Mouse (Mus musculus): ENCODE data around the gene Gm10100. TPM values are rescaled to one million over a fixed set of nuclear protein-coding genes. Genes with fewer than 3 reads are reported as not detected.
"Not testable (repeated sequence)": the region's sequence is repeated elsewhere in the genome, so short reads cannot be mapped to it uniquely, and the experiment has no call there.

Gene Gm10100
- polyA plus RNA-seq (2014; fragmentation: Nextera tagmentation; extraction: Ambion mirVana), result not detected in 2 replicates

DNA sequence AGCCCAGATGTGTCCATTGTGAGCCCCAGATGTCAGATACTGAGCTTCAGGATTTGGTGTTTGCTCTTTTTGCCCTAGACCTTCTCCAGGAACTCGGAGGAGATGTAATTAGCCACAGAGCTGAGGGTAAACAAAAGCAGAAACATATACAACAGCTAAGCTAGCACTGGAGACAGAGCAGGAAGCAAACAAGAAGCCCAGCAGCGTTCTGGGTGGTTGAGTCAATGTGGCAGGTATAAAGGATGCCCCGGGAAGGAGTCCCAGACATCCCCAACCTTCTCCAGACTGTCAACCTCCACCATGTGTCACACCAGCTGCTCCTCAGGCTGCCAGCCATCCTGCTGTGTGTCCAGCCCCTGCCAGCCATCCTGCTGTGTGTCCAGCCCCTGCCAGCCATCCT lies at the start of gene Gm10100:
TSS of gene Gm10100 (plus strand) at position 301 of the 400 bp plus-strand sequence.
- no peaks in the 10 kb centered on the region for H3K36me3 ChIP-seq (ENCODE audit: control insufficient read depth, insufficient read depth, low read length)
- H3K9ac ChIP-seq (ENCODE audit: low read depth, low read length), result no peak within 1 kb of the TSS
- H3K4me1 ChIP-seq (ENCODE audit: control insufficient read depth, insufficient read depth, low read length), result no peaks in the 10 kb centered on the region
- no peaks in the 10 kb centered on the region for H3K27me3 ChIP-seq (ENCODE audit: control insufficient read depth, insufficient read depth, low read length)
- no peak within 1 kb of the TSS for H3K4me3 ChIP-seq (ENCODE audit: low read depth, low read length)
- no peaks in the 10 kb centered on the region for H3K9me3 ChIP-seq (replicated peaks; ENCODE audit: control insufficient read depth, low read length)
- WGBS (ENCODE audit: insufficient replicate concordance), result 38% methylated on average over 3 of the region's 3 CpGs
- H3K27ac ChIP-seq (ENCODE audit: low read depth, low read length), result no peak within 1 kb of the TSS
- H3K4me2 ChIP-seq, result no peak within 1 kb of the TSS
- ATAC-seq (replicated peaks; ENCODE audit: insufficient number of reproducible peaks, low FRiP score, low TSS enrichment), result no peak

DNA sequence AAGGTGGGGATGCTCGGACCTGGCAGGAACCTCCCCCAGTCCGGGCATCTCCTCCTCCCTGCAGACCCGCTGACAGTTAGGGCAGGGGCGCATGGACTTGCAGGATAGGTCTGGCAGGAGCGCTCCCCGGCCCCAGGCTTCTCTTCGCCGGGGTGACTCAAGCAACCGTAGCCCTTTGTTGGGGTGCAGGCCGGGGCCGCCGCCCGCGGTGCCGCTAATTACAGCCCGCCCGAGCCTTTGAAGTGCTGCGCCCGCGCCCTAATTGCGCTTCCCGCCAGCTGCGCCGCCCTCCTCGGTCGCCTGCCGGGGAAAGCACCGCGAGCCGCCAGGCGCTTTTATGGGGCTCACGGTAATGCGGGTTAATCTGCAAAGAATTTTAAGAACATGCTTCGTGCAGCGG lies 48.7 kb upstream of the Gm10100 start:
- no peak overlapping the region for H3K27ac ChIP-seq (ENCODE audit: low read depth, low read length)
- H3K9me3 ChIP-seq (replicated peaks; ENCODE audit: control insufficient read depth, low read length), result no peaks in the 10 kb centered on the region
- H3K36me3 ChIP-seq (ENCODE audit: control insufficient read depth, insufficient read depth, low read length), result no peaks in the 10 kb centered on the region
- peaks cover 45% of the 10 kb centered on the region for H3K27me3 ChIP-seq (ENCODE audit: control insufficient read depth, insufficient read depth, low read length)
- WGBS (ENCODE audit: insufficient replicate concordance), result under 1% methylated on average over 35 of the region's 35 CpGs
- peak overlapping the region; percentile 66 for H3K4me2 ChIP-seq
- no peak for ATAC-seq (replicated peaks; ENCODE audit: insufficient number of reproducible peaks, low FRiP score, low TSS enrichment)
- peaks cover 5% of the 10 kb centered on the region for H3K4me1 ChIP-seq (ENCODE audit: control insufficient read depth, insufficient read depth, low read length)
- no peak overlapping the region for H3K9ac ChIP-seq (ENCODE audit: low read depth, low read length)
- peak overlapping the region; percentile 33 for H3K4me3 ChIP-seq (ENCODE audit: low read depth, low read length)

DNA sequence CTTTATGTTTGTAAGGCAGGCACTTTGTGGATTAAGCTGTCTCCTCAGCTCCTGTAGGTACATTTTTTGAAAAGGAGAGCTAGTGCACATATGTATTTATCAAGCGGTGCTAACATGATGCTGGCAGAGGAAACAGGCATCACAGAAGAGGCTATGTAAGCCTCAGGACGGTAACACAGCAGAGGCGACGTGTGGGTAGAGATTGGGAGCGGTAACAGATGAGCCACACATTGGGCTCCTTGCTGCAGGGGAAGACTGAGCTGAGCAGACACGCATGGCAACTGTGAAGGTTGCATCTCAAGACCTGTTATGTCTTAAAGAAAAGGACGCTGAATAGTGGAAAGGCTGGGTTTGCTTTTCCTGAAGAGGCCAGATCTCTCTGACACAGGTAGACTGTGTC lies 43.3 kb upstream of the Gm10100 start:
- Histone ChIP-seq H3K36me3 (ENCODE audit: control insufficient read depth, insufficient read depth, low read length) (no peaks in the 10 kb centered on the region), H3K9me3 (replicated peaks; ENCODE audit: control insufficient read depth, low read length) (no peaks in the 10 kb centered on the region), H3K4me3 (ENCODE audit: low read depth, low read length) (no peak overlapping the region), H3K9ac (ENCODE audit: low read depth, low read length) (no peak overlapping the region), H3K4me2 (no peak overlapping the region), H3K4me1 (ENCODE audit: control insufficient read depth, insufficient read depth, low read length) (no peaks in the 10 kb centered on the region; the same call in none of the 2 replicates), H3K27ac (ENCODE audit: low read depth, low read length) (no peak overlapping the region), H3K27me3 (ENCODE audit: control insufficient read depth, insufficient read depth, low read length) (peaks cover 56% of the 10 kb centered on the region)
- no peak for ATAC-seq (replicated peaks; ENCODE audit: insufficient number of reproducible peaks, low FRiP score, low TSS enrichment)
- WGBS (ENCODE audit: insufficient replicate concordance), result 72% methylated on average over 7 of the region's 7 CpGs

DNA sequence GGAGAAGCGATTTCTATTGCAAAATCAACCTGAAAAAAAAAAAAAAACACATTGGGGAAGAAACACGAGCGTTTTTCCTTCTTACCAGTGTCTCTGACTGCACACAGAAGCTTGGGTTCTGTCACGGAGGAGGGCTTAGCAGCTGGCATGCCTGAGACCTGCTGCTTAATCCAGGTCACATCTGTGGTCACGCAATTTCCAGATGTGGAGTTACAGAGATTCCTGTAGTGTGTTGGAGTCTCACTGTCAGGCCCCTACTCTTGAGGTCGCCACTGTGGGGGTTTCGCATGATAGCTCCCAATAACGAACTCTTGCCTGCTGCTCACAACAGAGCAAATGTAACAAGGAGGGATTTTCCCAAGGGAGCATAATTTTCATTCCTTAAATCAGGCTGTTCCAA lies 42.1 kb upstream of the Gm10100 start:
- H3K4me3 ChIP-seq (ENCODE audit: low read depth, low read length), result no peak overlapping the region
- WGBS (ENCODE audit: insufficient replicate concordance), result 35% methylated on average over 8 of the region's 8 CpGs
- no peaks in the 10 kb centered on the region; the same call in 1 of the 2 replicates for H3K4me1 ChIP-seq (ENCODE audit: control insufficient read depth, insufficient read depth, low read length)
- H3K9ac ChIP-seq (ENCODE audit: low read depth, low read length), result no peak overlapping the region
- H3K4me2 ChIP-seq, result no peak overlapping the region
- no peaks in the 10 kb centered on the region for H3K36me3 ChIP-seq (ENCODE audit: control insufficient read depth, insufficient read depth, low read length)
- peaks cover 58% of the 10 kb centered on the region for H3K27me3 ChIP-seq (ENCODE audit: control insufficient read depth, insufficient read depth, low read length)
- ATAC-seq (replicated peaks; ENCODE audit: insufficient number of reproducible peaks, low FRiP score, low TSS enrichment), result no peak
- H3K9me3 ChIP-seq (replicated peaks; ENCODE audit: control insufficient read depth, low read length), result no peaks in the 10 kb centered on the region
- H3K27ac ChIP-seq (ENCODE audit: low read depth, low read length), result no peak overlapping the region

DNA sequence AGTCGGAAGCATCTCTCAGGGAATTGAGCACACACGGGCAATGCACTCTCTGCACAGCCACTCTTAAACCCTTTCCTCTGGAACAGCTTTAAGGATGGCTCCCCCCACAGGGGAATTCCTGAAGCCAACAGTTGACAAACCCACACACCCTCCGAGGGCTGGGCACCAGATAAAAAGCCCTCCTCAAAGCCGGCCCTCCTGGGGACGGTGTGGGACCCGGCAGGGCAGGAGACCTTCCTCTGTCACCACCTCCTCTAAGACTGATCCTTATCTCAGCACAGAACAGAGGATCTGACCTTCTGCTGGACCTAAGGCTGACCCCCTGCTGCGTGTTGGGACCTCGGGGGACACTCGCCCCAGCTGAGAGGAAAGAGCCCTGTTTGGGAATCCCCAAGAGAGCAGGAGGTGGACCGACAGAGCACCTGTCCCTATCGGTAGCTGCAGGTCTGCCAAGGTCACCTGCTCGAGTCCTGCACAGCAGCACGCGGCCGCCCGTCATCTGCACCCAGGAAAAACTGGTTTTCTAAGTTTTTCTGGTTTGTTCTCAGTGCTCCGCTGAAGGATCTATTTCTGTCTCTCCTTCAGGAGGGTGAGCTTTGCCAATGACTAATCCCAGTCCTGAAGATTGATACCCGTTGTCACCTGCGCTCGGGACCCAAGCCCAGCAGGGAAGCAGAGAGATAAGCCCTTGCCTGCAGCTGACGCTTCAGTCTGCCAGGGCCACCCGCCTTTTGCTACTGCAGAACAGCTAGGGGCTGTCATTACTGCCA lies 40.2 kb upstream of the Gm10100 start, which contains the start of gene Tspear:
TSS of gene Tspear (plus strand) at position 675 of the 770 bp plus-strand sequence.
- Histone ChIP-seq H3K4me2 (peak within 1 kb of the TSS; percentile 9), H3K36me3 (ENCODE audit: control insufficient read depth, insufficient read depth, low read length) (no peaks in the 10 kb centered on the region), H3K4me3 (ENCODE audit: low read depth, low read length) (no peak within 1 kb of the TSS; the same call in 1 of the 2 replicates), H3K9ac (ENCODE audit: low read depth, low read length) (no peak within 1 kb of the TSS), H3K27me3 (ENCODE audit: control insufficient read depth, insufficient read depth, low read length) (peaks cover 64% of the 10 kb centered on the region), H3K9me3 (replicated peaks; ENCODE audit: control insufficient read depth, low read length) (no peaks in the 10 kb centered on the region), H3K4me1 (ENCODE audit: control insufficient read depth, insufficient read depth, low read length) (no peaks in the 10 kb centered on the region; the same call in 1 of the 2 replicates), H3K27ac (ENCODE audit: low read depth, low read length) (no peak within 1 kb of the TSS)
- WGBS (ENCODE audit: insufficient replicate concordance), result 2% methylated on average over 22 of the region's 22 CpGs
- ATAC-seq (replicated peaks; ENCODE audit: insufficient number of reproducible peaks, low FRiP score, low TSS enrichment), result no peak

DNA sequence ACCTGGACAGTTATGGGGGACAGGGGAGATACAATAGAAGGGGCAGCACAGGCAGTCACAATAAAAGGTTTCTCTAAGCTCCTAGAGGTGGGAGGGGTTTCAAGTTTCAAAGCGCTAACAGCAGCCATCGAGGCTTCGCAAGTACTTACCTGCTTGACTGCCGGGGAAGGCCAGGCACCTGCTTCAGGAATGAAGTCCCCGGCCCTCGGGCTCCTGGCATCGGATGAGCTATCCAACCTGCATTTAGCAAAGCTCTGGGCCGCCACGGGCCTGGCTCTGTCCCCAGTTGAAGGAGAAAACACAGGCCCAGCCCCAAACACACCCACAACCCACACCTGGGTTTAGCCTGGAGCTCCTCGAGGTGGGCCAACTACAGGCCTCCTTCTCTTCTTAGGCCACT lies 39.3 kb upstream of the Gm10100 start:
- Histone ChIP-seq H3K27me3 (ENCODE audit: control insufficient read depth, insufficient read depth, low read length) (peaks cover 64% of the 10 kb centered on the region), H3K4me2 (no peak overlapping the region), H3K9ac (ENCODE audit: low read depth, low read length) (no peak overlapping the region), H3K9me3 (replicated peaks; ENCODE audit: control insufficient read depth, low read length) (no peaks in the 10 kb centered on the region), H3K36me3 (ENCODE audit: control insufficient read depth, insufficient read depth, low read length) (no peaks in the 10 kb centered on the region), H3K4me3 (ENCODE audit: low read depth, low read length) (no peak overlapping the region), H3K4me1 (ENCODE audit: control insufficient read depth, insufficient read depth, low read length) (no peaks in the 10 kb centered on the region; the same call in 1 of the 2 replicates), H3K27ac (ENCODE audit: low read depth, low read length) (no peak overlapping the region)
- no peak for ATAC-seq (replicated peaks; ENCODE audit: insufficient number of reproducible peaks, low FRiP score, low TSS enrichment)
- WGBS (ENCODE audit: insufficient replicate concordance), result 19% methylated on average over 10 of the region's 10 CpGs

DNA sequence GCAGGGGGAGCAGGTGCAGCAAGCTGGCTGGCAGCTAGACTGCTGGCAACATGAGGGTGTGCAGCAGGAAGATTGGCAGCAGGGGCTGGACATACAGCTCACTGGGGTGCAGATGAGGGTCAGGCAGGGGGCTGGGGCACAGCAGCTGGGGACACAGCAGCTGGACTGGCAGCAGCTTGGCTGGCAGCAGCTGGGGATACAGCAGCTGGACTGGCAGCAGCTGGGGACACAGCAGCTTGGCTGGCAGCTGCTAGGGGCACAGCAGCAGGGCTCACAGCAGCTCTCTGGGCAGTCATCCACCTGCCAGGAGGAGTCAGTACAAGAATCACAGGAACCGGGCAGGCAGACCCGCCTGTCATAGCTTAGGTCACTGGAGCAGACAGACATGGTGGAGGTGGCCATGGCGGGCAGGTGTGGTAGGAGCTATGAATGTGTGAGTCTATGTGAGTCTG lies 35.9 kb upstream of the Gm10100 start, which contains the start of gene Gm19402:
TSS of gene Gm19402 (minus strand) at position 402 of the 452 bp plus-strand sequence.
- 55% methylated on average over 3 of the region's 3 CpGs for WGBS (ENCODE audit: insufficient replicate concordance)
- not testable (repeated sequence) for ATAC-seq (replicated peaks; ENCODE audit: insufficient number of reproducible peaks, low FRiP score, low TSS enrichment)

DNA sequence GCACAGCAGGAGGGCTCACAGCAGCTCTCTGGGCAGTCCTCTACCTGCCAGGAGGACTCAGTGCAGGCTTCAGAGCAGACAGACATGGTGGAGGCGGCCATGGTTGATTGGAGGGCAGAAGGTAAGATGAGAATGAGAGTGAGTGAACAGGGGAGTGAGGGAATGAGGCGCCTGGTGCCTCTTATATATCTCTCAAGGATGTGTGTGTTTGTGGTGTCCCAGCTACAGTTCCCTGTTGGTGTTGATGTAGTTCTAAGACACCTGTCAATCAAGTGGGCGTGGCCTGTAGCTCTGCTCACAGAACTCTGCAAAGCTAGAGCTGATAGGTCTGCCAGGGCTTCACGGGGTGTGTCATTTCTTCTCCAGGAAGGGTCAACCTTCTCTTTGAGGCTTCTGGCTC lies 29.2 kb upstream of the Gm10100 start, which contains the start of gene Gm9508:
TSS of gene Gm9508 (minus strand) at position 101 of the 400 bp plus-strand sequence.
- Histone ChIP-seq H3K36me3 (ENCODE audit: control insufficient read depth, insufficient read depth, low read length) (no peaks in the 10 kb centered on the region), H3K27ac (ENCODE audit: low read depth, low read length) (no peak within 1 kb of the TSS), H3K27me3 (ENCODE audit: control insufficient read depth, insufficient read depth, low read length) (no peaks in the 10 kb centered on the region), H3K4me3 (ENCODE audit: low read depth, low read length) (no peak within 1 kb of the TSS), H3K9me3 (replicated peaks; ENCODE audit: control insufficient read depth, low read length) (no peaks in the 10 kb centered on the region), H3K4me1 (ENCODE audit: control insufficient read depth, insufficient read depth, low read length) (no peaks in the 10 kb centered on the region), H3K4me2 (no peak within 1 kb of the TSS), H3K9ac (ENCODE audit: low read depth, low read length) (no peak within 1 kb of the TSS)
- 24% methylated on average over 4 of the region's 4 CpGs for WGBS (ENCODE audit: insufficient replicate concordance)
- no peak for ATAC-seq (replicated peaks; ENCODE audit: insufficient number of reproducible peaks, low FRiP score, low TSS enrichment)

More for the DNA sequence above, 35.9 kb upstream of the Gm10100 start, which contains the start of gene Gm19402:
- peaks cover 44% of the 10 kb centered on the region for H3K27me3 ChIP-seq (ENCODE audit: control insufficient read depth, insufficient read depth, low read length)
- H3K4me2 ChIP-seq; H3K27ac ChIP-seq (ENCODE audit: low read depth, low read length); H3K36me3 ChIP-seq (ENCODE audit: control insufficient read depth, insufficient read depth, low read length); H3K4me1 ChIP-seq (ENCODE audit: control insufficient read depth, insufficient read depth, low read length); H3K9me3 ChIP-seq (replicated peaks; ENCODE audit: control insufficient read depth, low read length); H3K9ac ChIP-seq (ENCODE audit: low read depth, low read length); H3K4me3 ChIP-seq (ENCODE audit: low read depth, low read length): not testable (repeated sequence)
